Mouse (Mus musculus) bone marrow macrophage, adult 2 months (primary cell): Measurements from ENCODE around the gene Selp. TPM values are rescaled to one million over a fixed set of nuclear protein-coding genes. Genes with fewer than 3 reads are reported as not detected.

Experiments used
- H3K27ac ChIP-seq: 2 replicates; pipeline ENCODE4 v1.5.1; 2012; ENCODE audit warnings: low read depth, low read length; ENCODE audit not compliant: insufficient read depth
- H3K4me1 ChIP-seq: 2 replicates; pipeline ENCODE4 v1.6.1; 2012; ENCODE audit warnings: low read length; ENCODE audit not compliant: control insufficient read depth, insufficient read depth
- H3K4me3 ChIP-seq: 2 replicates; pipeline ENCODE4 v1.5.1; 2012; ENCODE audit warnings: mild to moderate bottlenecking, low read length, moderate library complexity; ENCODE audit not compliant: insufficient read depth
- CTCF ChIP-seq: IDR thresholded peaks from 2 replicates; pipeline ENCODE4 v1.5.1; 2012; ENCODE audit warnings: low read depth, mild to moderate bottlenecking, low read length, moderate library complexity
- POLR2A ChIP-seq: IDR thresholded peaks from 2 replicates; pipeline ENCODE4 v1.6.1; 2012; ENCODE audit warnings: mild to moderate bottlenecking, low read depth, low read length, borderline replicate concordance
- polyA plus RNA-seq: library from polyadenylated mRNA; stranded (reverse); fragments of >200 nt; gene quantifications from 2 replicates; pipeline ENCODE4 v1.2.4, GENCODE M21; 2012; ENCODE audit not compliant: missing spikeins, insufficient read depth, insufficient read length

Gene Selp
- polyA plus RNA-seq, 1 experiment = not detected

GRCm38 (mm10) chr1:164199551-164199950 is 84.5 kb downstream of the Selp start:
- Histone ChIP-seq H3K27ac (no peak overlapping the region), H3K4me1 (no peaks in the 10 kb centered on the region), H3K4me3 (no peak overlapping the region)
- TF ChIP-seq CTCF (no peak), POLR2A (no peak)

Other genes starting within 250 kb of the Selp start
- 25.5 and 29.4 TPM in 2 replicates for gene Scyl3, start 186.2 kb upstream of the Selp start, polyA plus RNA-seq
- 7.6 and 8.3 TPM in 2 replicates for gene BC055324, start 120.5 kb upstream of the Selp start, polyA plus RNA-seq
- gene Mettl18, start 120.4 kb upstream of the Selp start, polyA plus RNA-seq = 4.4 and 4.7 TPM in 2 replicates
- not detected in 2 replicates for gene Sele, start 67.0 kb upstream of the Selp start, polyA plus RNA-seq
- 1.1 and 1.4 TPM in 2 replicates for gene Sell, start 53.3 kb upstream of the Selp start, polyA plus RNA-seq
- gene F5, start 36.6 kb downstream of the Selp start, polyA plus RNA-seq = 0.09 and 0.15 TPM in 2 replicates
- gene Slc19a2, start 133.8 kb downstream of the Selp start, polyA plus RNA-seq = 6.7 and 7.3 TPM in 2 replicates
- 10.2 and 11.1 TPM in 2 replicates for gene Ccdc181, start 160.3 kb downstream of the Selp start, polyA plus RNA-seq
- gene Nme7, start 188.9 kb downstream of the Selp start, polyA plus RNA-seq = 15.7 and 16.0 TPM in 2 replicates
- gene Blzf1, start 192.2 kb downstream of the Selp start, polyA plus RNA-seq = 11.0 and 11.2 TPM in 2 replicates